ENCODE assay signal across 9 mouse cellular contexts in genomic region chr6:119792562-119792961, GRCm38 (mm10). TPM values are rescaled to one million over a fixed set of nuclear protein-coding genes. Genes with fewer than 3 reads are reported as not detected.
A peak's percentile ranks its signal among the peaks of the same experiment; 100 is the strongest.
DNase-seq lines count a peak whose midpoint lies in the region; ATAC-seq and TF ChIP-seq lines count a peak whose summit lies in the region.
"Had no signal": no experiment of that assay in that cellular context is flagged by ENCODE, and none has a peak within 500 bp of the region (broad histone marks: within the 10 kb centered on the region; RNA-seq: fewer than 3 reads in every experiment).

No protein-coding gene starts in this region.

- no peak overlapping the region for H3K27ac ChIP-seq in liver, embryonic 12.5 days
- no peak overlapping the region for H3K27ac ChIP-seq in left cerebral cortex, adult 2 months
- H3K27ac ChIP-seq: neural tube, embryonic 12.5 days had no signal

- no peak for ATAC-seq in liver, embryonic 12.5 days
- ATAC-seq in Patski, result no peak
- ATAC-seq in granulocyte monocyte progenitor cell, adult 5-6 weeks (replicated peaks; ENCODE audit: poor library complexity, severe bottlenecking), result peak; percentile 71; the same call in 1 of the 2 replicates

- no peak overlapping the region for H3K4me2 ChIP-seq in liver, embryonic 12.5 days
- H3K4me2 ChIP-seq: neural tube, embryonic 12.5 days had no signal

- intact Hi-C loops in left cerebral cortex, adult 2 months (cut with DNase I), result loop anchor here (2.0 to 5.0 kb wide), 2 partner anchors 56 to 405 kb away; partner anchors contain the start of gene Erc1

- no peak overlapping the region for H3K4me3 ChIP-seq in liver, embryonic 12.5 days
- no peak overlapping the region for H3K4me3 ChIP-seq in left cerebral cortex, adult 2 months
- H3K4me3 ChIP-seq: neural tube, embryonic 12.5 days had no signal

- no peaks in the 10 kb centered on the region for H3K4me1 ChIP-seq in liver, embryonic 12.5 days
- H3K4me1 ChIP-seq: neural tube, embryonic 12.5 days had no signal

- in situ Hi-C loops in Patski (cut with MboI; ENCODE audit: low pct_unique_long_range_greater_than_20kb), result loop anchor here (5.0 to 25.0 kb wide), 3 partner anchors 125 to 545 kb away; no protein-coding TSS in a partner anchor

- H3K36me3 ChIP-seq in liver, embryonic 12.5 days, result peaks cover 9% of the 10 kb centered on the region

- no peaks in the 10 kb centered on the region for H3K9me3 ChIP-seq in liver, embryonic 12.5 days (replicated peaks)
- H3K9me3 ChIP-seq: neural tube, embryonic 12.5 days had no signal

- peak; percentile 79 for TF ChIP-seq CTCF in Patski (IDR thresholded peaks at IDR 0.05)
- TF ChIP-seq CTCF in left cerebral cortex, adult 2 months (IDR thresholded peaks at IDR 0.05), result peak; percentile 73

- POLR2A ChIA-PET in Patski (lab: Charles Lee), result no interaction called here

- H3K27me3 ChIP-seq in liver, embryonic 12.5 days (replicated peaks), result no peaks in the 10 kb centered on the region
- H3K27me3 ChIP-seq in Patski, result no peaks in the 10 kb centered on the region
- H3K27me3 ChIP-seq: neural tube, embryonic 12.5 days had no signal

- CTCF ChIA-PET in Patski (lab: Charles Lee), result interaction anchor here (0.6 to 1.2 kb wide), 6 partner anchors 91 to 405 kb away, joined by 3 to 4 read pairs (median 3); no protein-coding TSS in a partner anchor

- 33% methylated on average over 2 of the region's 2 CpGs for WGBS in liver, embryonic 12.5 days (ENCODE audit: insufficient replicate concordance)

- DNase-seq in liver (peak; percentile 43), Patski (ENCODE audit: low read depth, low spot score) (no peak)
- peak; percentile 81 for DNase-seq in cerebellum, adult 9-10 months
- peak; percentile 24 to 52 for DNase-seq in left cerebral cortex, adult 2 months (ENCODE audit: extremely low spot score in 1 of 2, low spot score in 2 of 2)
- peak; percentile 21 to 41 for DNase-seq in natural killer cell, adult 2 months (ENCODE audit: low spot score in 2 of 2)
- DNase-seq in thymus, postnatal 14 days, result peak; percentile 64

- H3K9ac ChIP-seq in liver, embryonic 12.5 days, result no peak overlapping the region
- H3K9ac ChIP-seq: neural tube, embryonic 12.5 days had no signal

RNA-seq across cellular contexts. Expression of gene Erc1, which starts 55.4 kb away (rescaled TPM):
- polyA plus RNA-seq in liver, embryonic 12.5 days (2016; fragmentation: Nextera tagmentation; extraction: Ambion mirVana), result 6.8 and 7.1 TPM in 2 replicates
- 23.3 TPM for polyA plus RNA-seq in Patski (2021)
- 6.6 and 7.5 TPM in 2 replicates for total RNA-seq in granulocyte monocyte progenitor cell, adult 5-6 weeks (2014; fragmentation: Nextera tagmentation)
- total RNA-seq in granulocyte monocyte progenitor cell, adult 5-6 weeks (2017), result 4.7 and 7.2 TPM in 2 replicates
- total RNA-seq in left cerebral cortex, adult 2 months (2021), result 10 to 100 TPM; 47.4 to 49.2 TPM

Comparison
In these comparisons a context has a peak if more than half of its experiments do, and no peak if none do; other contexts are left out.
1. RNA of gene Erc1, which starts 55.4 kb away (total RNA-seq): 47.4 to 49.2 TPM in left cerebral cortex, adult 2 months; 4.7 to 7.5 TPM in granulocyte monocyte progenitor cell, adult 5-6 weeks; every median in the first group is over 4 times any median in the second.